Mouse (Mus musculus): Measurements from ENCODE around the gene Rilpl1.
"Not testable (repeated sequence)": the region's sequence is repeated elsewhere in the genome, so short reads cannot be mapped to it uniquely, and the experiment has no call there.

- TF ChIP-seq CTCF (IDR thresholded peaks at IDR 0.05; ENCODE audit: control insufficient read depth, insufficient read depth, low read length); POLR2A (IDR thresholded peaks at IDR 0.05; ENCODE audit: borderline replicate concordance, control insufficient read depth, low read depth, low read length): not testable (repeated sequence)
These were observed 19.5 kb upstream of the Rilpl1 start for GRCm38 (mm10) chr5:124550737-124551136.
